Mouse (Mus musculus): ENCODE results near the gene Maml2. TPM values are rescaled to one million over a fixed set of nuclear protein-coding genes. Genes with fewer than 3 reads are reported as not detected.
A peak's percentile ranks its signal among the peaks of the same experiment; 100 is the strongest.

Gene Maml2
- polyA plus RNA-seq, 1 experiment from 2014 or later: 3.1 TPM

DNA sequence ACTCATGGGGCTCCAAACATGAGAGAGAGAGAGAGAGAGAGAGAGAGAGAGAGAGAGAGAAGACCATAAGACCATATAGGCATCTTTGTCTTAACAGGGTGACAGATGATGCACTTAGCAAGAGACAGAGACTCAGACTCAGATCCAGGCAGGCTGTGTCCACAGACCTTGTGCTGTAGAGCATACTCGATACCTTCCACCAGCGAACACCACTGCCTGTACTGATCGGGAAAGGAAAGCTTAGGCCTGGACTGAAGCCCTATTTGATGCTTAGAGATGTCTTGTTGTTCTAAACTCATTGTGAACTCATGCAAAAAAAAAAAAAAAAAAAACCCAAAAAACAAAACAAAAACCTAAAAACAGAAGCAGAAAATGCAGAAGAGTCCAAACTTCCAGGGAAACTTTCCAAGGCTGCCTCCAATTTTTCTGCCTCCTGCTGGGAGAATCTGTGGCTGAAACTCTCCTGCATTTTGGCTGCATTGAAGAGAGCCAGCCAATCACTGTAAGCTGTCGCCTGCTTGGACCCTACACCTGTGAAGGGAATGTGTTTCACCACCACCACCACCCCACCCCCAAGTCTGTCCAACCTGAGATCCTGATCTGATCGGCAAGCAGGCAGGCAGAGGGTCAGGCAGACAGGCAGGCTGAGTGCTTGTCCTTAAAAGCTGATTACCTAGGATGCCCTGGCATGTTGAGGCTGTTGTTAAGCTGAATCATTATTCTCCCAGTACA, 268.6 kb downstream of the Maml2 start:
- no peak for ATAC-seq
- no peak overlapping the region for H3K27ac ChIP-seq (ENCODE audit: low read depth, low read length)
- H3K36me3 ChIP-seq (ENCODE audit: control insufficient read depth, insufficient read depth): no peaks in the 10 kb centered on the region
- peaks cover 5% of the 10 kb centered on the region; the same call in 1 of the 2 replicates for H3K4me1 ChIP-seq (replicated peaks; ENCODE audit: control insufficient read depth, insufficient read depth, low read length)
- H3K4me2 ChIP-seq (replicated peaks; ENCODE audit: low read depth): no peak overlapping the region
- H3K9ac ChIP-seq (ENCODE audit: low read depth, low read length): no peak overlapping the region
- no peak overlapping the region for H3K4me3 ChIP-seq (ENCODE audit: low read depth, low read length)
- TF ChIP-seq CTCF (IDR thresholded peaks at IDR 0.05; ENCODE audit: low read depth): no peak
- no peaks in the 10 kb centered on the region for H3K27me3 ChIP-seq (replicated peaks; ENCODE audit: control insufficient read depth, insufficient read depth, low read length)
- H3K9me3 ChIP-seq (ENCODE audit: control insufficient read depth): no peaks in the 10 kb centered on the region
- 85% methylated on average over 5 of the region's 5 CpGs for WGBS

DNA sequence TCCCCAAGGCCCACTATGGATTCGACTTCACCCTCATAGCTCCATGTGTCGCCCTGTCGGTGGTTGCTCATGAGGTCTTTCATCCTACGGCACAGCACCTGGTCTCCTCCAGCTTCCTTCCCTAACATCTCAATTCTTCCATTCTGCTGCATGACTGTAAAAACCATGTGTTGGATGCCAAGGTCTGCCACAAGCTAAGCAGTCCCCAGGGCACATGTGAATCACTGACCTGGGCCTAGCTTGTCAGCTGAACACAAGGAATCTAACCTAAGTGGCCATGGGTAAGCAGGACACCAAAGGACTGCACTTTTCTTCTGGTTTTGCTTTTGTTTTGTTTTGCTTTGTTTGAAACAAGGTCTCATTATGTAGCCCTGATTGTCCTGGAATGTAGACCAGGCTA, 271.3 kb downstream of the Maml2 start:
- no peaks in the 10 kb centered on the region for H3K4me1 ChIP-seq (replicated peaks; ENCODE audit: control insufficient read depth, insufficient read depth, low read length)
- H3K4me3 ChIP-seq (ENCODE audit: low read depth, low read length): no peak overlapping the region
- no peak overlapping the region for H3K4me2 ChIP-seq (replicated peaks; ENCODE audit: low read depth)
- TF ChIP-seq CTCF (IDR thresholded peaks at IDR 0.05; ENCODE audit: low read depth): no peak
- no peak for ATAC-seq
- no peak overlapping the region for H3K27ac ChIP-seq (ENCODE audit: low read depth, low read length)
- H3K9ac ChIP-seq (ENCODE audit: low read depth, low read length): no peak overlapping the region
- no peaks in the 10 kb centered on the region for H3K36me3 ChIP-seq (ENCODE audit: control insufficient read depth, insufficient read depth)
- no peaks in the 10 kb centered on the region for H3K9me3 ChIP-seq (ENCODE audit: control insufficient read depth)
- WGBS: 95% methylated on average over 4 of the region's 4 CpGs
- H3K27me3 ChIP-seq (replicated peaks; ENCODE audit: control insufficient read depth, insufficient read depth, low read length): no peaks in the 10 kb centered on the region

DNA sequence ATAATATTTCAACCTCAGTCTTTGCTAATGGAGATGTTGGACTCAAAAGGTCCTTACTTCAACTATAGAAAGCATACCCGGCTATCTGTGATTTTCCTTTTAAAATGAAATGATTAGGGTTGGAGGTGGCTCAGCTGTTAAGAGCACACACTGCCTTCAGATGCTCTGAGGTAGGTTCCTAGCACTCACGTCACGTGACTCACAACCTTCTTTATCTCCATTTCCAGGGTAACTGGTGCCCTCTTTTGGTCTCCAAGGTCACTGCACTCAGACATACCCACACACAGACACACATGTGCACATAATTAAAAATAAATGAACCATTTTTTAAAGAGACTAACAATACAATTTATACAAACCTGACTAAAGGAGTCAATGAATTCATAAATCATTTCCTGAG, 275.1 kb downstream of the Maml2 start:
- H3K36me3 ChIP-seq (ENCODE audit: control insufficient read depth, insufficient read depth): no peaks in the 10 kb centered on the region
- no peak for ATAC-seq
- H3K4me3 ChIP-seq (ENCODE audit: low read depth, low read length): no peak overlapping the region
- H3K4me2 ChIP-seq (replicated peaks; ENCODE audit: low read depth): no peak overlapping the region
- no peaks in the 10 kb centered on the region for H3K4me1 ChIP-seq (replicated peaks; ENCODE audit: control insufficient read depth, insufficient read depth, low read length)
- no peaks in the 10 kb centered on the region for H3K27me3 ChIP-seq (replicated peaks; ENCODE audit: control insufficient read depth, insufficient read depth, low read length)
- WGBS: 91% methylated on average over 3 of the region's 3 CpGs
- no peak overlapping the region for H3K9ac ChIP-seq (ENCODE audit: low read depth, low read length)
- TF ChIP-seq CTCF (IDR thresholded peaks at IDR 0.05; ENCODE audit: low read depth): 0 out of 2 replicates have a peak, but pooled peaks have one; percentile 10
- H3K27ac ChIP-seq (ENCODE audit: low read depth, low read length): no peak overlapping the region
- no peaks in the 10 kb centered on the region for H3K9me3 ChIP-seq (ENCODE audit: control insufficient read depth)

DNA sequence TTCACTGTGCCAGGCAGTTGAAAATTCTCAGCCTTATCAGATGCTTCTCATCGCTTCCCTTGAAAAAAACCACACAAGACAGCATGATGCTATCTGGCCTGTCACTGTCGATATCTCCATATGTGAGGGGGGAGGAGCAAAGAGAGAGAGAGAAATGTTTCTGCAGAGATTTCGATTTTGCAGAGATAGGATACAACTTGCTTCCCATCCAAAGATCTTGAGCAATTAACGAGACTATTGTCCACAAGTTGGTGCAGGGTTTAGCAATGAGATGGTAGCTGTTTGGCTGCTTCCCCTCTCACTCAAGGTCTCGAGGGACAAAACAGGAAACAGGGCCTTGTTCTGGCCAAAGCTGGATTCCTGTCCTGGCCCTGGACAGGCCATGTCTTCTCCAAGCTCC, 276.3 kb downstream of the Maml2 start:
- ATAC-seq: no peak
- TF ChIP-seq CTCF (IDR thresholded peaks at IDR 0.05; ENCODE audit: low read depth): no peak

DNA sequence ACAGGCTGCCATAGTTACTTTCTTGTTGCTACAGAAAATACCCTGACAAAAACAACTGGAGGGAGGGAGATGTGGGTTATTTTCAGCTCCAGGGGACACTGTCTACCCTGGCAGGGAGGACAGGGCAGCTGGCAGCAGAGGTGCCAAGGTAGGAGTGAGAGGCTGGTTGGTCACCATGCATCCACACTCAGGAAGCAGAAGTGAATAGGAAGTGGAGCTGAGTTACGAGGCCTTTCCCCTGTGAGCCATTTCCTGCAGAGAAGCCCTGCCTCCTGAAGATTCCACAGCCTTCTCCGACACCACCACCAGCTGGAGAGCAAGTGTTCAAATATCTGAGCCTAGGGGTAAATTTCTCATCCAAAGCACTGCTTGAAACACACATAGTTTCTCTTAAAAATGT, 277.2 kb downstream of the Maml2 start:
- Histone ChIP-seq H3K4me3 (ENCODE audit: low read depth, low read length) (no peak overlapping the region), H3K4me1 (replicated peaks; ENCODE audit: control insufficient read depth, insufficient read depth, low read length) (no peaks in the 10 kb centered on the region), H3K4me2 (replicated peaks; ENCODE audit: low read depth) (no peak overlapping the region), H3K36me3 (ENCODE audit: control insufficient read depth, insufficient read depth) (no peaks in the 10 kb centered on the region), H3K27me3 (replicated peaks; ENCODE audit: control insufficient read depth, insufficient read depth, low read length) (no peaks in the 10 kb centered on the region), H3K9ac (ENCODE audit: low read depth, low read length) (no peak overlapping the region), H3K27ac (ENCODE audit: low read depth, low read length) (no peak overlapping the region), H3K9me3 (ENCODE audit: control insufficient read depth) (no peaks in the 10 kb centered on the region)
- 67% methylated on average over 2 of the region's 2 CpGs for WGBS
- ATAC-seq: no peak
- 0 out of 2 replicates have a peak, but pooled peaks have one; percentile 12 for TF ChIP-seq CTCF (IDR thresholded peaks at IDR 0.05; ENCODE audit: low read depth)

More for the DNA sequence above, 276.3 kb downstream of the Maml2 start:
- WGBS: 66% methylated on average over 5 of the region's 5 CpGs
- Histone ChIP-seq H3K36me3 (ENCODE audit: control insufficient read depth, insufficient read depth) (no peaks in the 10 kb centered on the region), H3K27ac (ENCODE audit: low read depth, low read length) (no peak overlapping the region), H3K27me3 (replicated peaks; ENCODE audit: control insufficient read depth, insufficient read depth, low read length) (no peaks in the 10 kb centered on the region), H3K9me3 (ENCODE audit: control insufficient read depth) (no peaks in the 10 kb centered on the region), H3K9ac (ENCODE audit: low read depth, low read length) (no peak overlapping the region), H3K4me3 (ENCODE audit: low read depth, low read length) (no peak overlapping the region), H3K4me1 (replicated peaks; ENCODE audit: control insufficient read depth, insufficient read depth, low read length) (no peaks in the 10 kb centered on the region), H3K4me2 (replicated peaks; ENCODE audit: low read depth) (no peak overlapping the region)

DNA sequence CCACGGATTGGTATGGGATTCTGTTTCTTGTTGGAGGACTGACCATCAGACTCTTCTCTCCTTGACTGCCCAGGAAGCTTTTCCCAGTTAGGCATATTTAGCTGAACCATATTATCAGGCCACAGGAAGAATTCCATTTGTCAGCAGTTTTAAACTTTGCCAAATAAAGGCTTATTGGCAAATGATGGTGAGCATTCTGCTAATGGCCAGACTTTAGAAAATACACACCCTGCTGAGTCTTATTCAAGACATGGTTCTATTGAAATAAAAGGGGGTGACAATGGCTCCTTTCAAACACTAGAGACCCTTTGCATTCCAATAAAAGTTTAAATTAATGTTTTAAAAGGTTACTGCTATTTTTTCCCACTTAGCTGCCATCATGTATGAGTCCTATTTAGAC, 279.4 kb downstream of the Maml2 start:
- H3K27me3 ChIP-seq (replicated peaks; ENCODE audit: control insufficient read depth, insufficient read depth, low read length): no peaks in the 10 kb centered on the region
- WGBS: 85% methylated on average over 1 of the region's 1 CpGs

More for the DNA sequence above, 279.4 kb downstream of the Maml2 start:
- no peak for TF ChIP-seq CTCF (IDR thresholded peaks at IDR 0.05; ENCODE audit: low read depth)
- H3K4me2 ChIP-seq (replicated peaks; ENCODE audit: low read depth): no peak overlapping the region
- no peaks in the 10 kb centered on the region for H3K36me3 ChIP-seq (ENCODE audit: control insufficient read depth, insufficient read depth)
- H3K4me3 ChIP-seq (ENCODE audit: low read depth, low read length): no peak overlapping the region
- H3K27ac ChIP-seq (ENCODE audit: low read depth, low read length): no peak overlapping the region
- H3K4me1 ChIP-seq (replicated peaks; ENCODE audit: control insufficient read depth, insufficient read depth, low read length): no peaks in the 10 kb centered on the region
- ATAC-seq: no peak
- H3K9ac ChIP-seq (ENCODE audit: low read depth, low read length): no peak overlapping the region
- no peaks in the 10 kb centered on the region for H3K9me3 ChIP-seq (ENCODE audit: control insufficient read depth)

Measured in intestine, postnatal 0 days (tissue).